Mouse (Mus musculus): ENCODE results near the gene Lmx1b.

DNA sequence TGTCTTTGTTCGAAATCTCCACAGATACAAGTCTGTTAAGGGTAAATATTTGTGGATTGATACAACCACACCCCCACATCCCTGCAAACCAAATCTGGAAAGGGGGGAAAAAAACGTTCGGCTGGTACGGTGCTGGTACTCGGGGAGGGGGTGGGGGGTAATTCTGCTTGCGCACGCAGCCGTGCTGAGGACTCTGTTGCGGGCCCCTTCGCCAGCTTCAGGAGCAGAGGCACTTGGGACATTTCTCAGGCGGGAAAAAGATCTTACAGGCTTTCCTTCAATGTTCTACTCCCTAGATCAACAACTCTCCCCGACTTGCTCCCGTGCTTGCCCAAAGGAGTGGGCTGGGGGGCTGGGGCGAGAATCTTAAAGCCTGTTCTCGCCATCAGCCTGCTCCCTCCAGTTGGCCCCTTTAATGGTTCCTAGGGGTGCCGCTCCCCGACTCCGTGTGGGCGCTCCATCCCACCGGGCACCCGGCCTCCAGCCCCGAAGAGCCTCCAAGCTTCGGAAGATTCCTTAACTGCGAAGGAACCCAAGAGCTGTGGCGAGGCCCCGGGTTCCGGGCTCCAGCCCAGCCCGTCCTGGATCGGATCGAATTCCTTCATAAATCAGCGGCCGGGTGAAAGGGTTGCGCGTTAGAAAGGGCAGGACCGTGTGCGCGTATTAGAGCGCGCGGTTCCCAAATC, 9.1 kb downstream of the Lmx1b start:
- TF ChIP-seq TCF3 (IDR thresholded peaks at IDR 0.05; ENCODE audit: insufficient read length, low read depth), result no peak
- TF ChIP-seq E2F4 (IDR thresholded peaks at IDR 0.05; ENCODE audit: insufficient read depth), result no peak
- no peak for TF ChIP-seq POLR2A (IDR thresholded peaks at IDR 0.05; ENCODE audit: insufficient read length, low read depth)
- TF ChIP-seq POLR2AphosphoS2 (IDR thresholded peaks at IDR 0.05; ENCODE audit: insufficient read length, low read depth), result no peak
- no peak for TF ChIP-seq MAX (IDR thresholded peaks at IDR 0.05; ENCODE audit: low read depth)

All from myocyte (in vitro differentiated cells).